Mouse (Mus musculus) megakaryocyte, embryonic 14.5 days (primary cell): ENCODE results near the gene Foxn3. TPM values are rescaled to one million over a fixed set of nuclear protein-coding genes. Genes with fewer than 3 reads are reported as not detected.
A peak's percentile ranks its signal among the peaks of the same experiment; 100 is the strongest.

Experiments used
- H3K27me3 ChIP-seq: replicated peaks from 2 replicates; pipeline ENCODE3; 2012; ENCODE audit warnings: inconsistent platforms
- H3K36me3 ChIP-seq: replicated peaks from 2 replicates; pipeline ENCODE3; 2012; ENCODE audit warnings: low read length, inconsistent platforms, mixed read lengths
- H3K4me1 ChIP-seq: 2 replicates; pipeline ENCODE4 v1.6.1; 2012; ENCODE audit warnings: inconsistent platforms
- H3K4me3 ChIP-seq: replicated peaks from 2 replicates; pipeline ENCODE3; 2012; ENCODE audit warnings: moderate library complexity, mild to moderate bottlenecking, inconsistent platforms
- H3K9me3 ChIP-seq: 2 replicates; pipeline ENCODE4 v1.6.1; 2012; ENCODE audit warnings: inconsistent platforms
- FLI1 ChIP-seq: IDR thresholded peaks from 2 replicates; pipeline ENCODE4 v1.6.1; 2012; ENCODE audit warnings: low read length, inconsistent platforms, mixed read lengths
- GATA1 ChIP-seq: IDR thresholded peaks from 3 replicates; pipeline ENCODE4 v1.6.1; 2012; ENCODE audit warnings: mixed read lengths, low read length, inconsistent platforms, borderline replicate concordance
- polyA plus RNA-seq: library from polyadenylated mRNA; stranded (reverse); fragments of >175 nt; gene quantifications from 2 replicates; pipeline ENCODE4 v1.2.3, GENCODE M21; 2012; ENCODE audit warnings: low replicate concordance; ENCODE audit not compliant: insufficient read depth

The Foxn3 gene
- polyA plus RNA-seq, 1 experiment, result 20.5 TPM

DNA sequence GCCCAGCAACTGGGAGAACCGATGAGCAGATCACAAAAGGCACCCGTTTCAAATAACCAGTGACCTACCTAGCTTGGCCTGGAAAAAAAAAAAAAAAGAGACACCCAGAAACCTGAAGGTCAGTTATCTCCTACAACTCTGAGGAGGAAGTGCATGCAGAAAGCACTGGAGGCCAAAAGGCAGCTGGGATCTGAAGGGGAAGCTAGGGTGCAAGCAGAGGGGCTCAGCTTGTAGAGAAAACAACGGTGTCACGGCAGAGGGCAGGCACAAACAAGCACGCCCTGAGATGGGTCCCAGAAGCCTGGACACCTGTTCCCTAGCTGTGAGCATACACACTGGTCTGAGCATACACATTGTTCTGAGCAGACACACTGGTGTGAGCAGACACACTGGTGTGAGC is 253.4 kb downstream of the Foxn3 start:
- H3K4me1 ChIP-seq, result peaks cover 45% of the 10 kb centered on the region
- TF ChIP-seq FLI1, result no peak
- TF ChIP-seq GATA1, result no peak
- H3K27me3 ChIP-seq, result no peaks in the 10 kb centered on the region
- no peaks in the 10 kb centered on the region for H3K9me3 ChIP-seq
- H3K36me3 ChIP-seq, result peaks cover 4% of the 10 kb centered on the region
- H3K4me3 ChIP-seq, result peak overlapping the region; percentile 26

DNA sequence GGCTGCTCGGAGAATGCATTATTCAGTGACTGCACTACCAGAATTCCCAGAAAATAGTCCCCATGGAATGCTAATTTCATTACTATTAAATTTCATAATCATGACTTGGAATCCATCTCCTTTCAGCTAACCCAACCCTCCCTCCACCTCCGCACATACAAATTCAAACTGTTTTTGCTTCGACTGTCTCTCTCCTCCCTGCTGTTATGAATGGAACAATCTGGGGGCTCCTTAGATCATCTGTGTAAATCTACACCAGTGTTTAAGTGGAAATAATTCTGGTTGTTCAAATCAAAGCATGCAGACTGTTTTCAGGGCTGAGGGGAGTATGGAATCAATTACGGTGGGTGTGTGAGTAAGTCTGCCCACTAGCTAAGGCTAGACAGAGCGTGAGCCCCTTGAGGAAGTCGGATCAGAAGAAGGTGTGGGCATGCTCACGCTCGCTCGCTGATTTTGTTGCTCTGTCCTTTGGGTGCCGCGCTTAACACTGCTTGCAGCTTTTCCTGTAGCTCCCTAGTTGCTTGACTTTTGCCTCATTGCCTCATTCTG is 254.8 kb downstream of the Foxn3 start:
- Histone ChIP-seq H3K9me3 (no peaks in the 10 kb centered on the region), H3K27me3 (no peaks in the 10 kb centered on the region), H3K4me3 (no peak overlapping the region), H3K4me1 (peaks cover 37% of the 10 kb centered on the region), H3K36me3 (peaks cover 4% of the 10 kb centered on the region)
- no peak for TF ChIP-seq GATA1
- TF ChIP-seq FLI1, result no peak

DNA sequence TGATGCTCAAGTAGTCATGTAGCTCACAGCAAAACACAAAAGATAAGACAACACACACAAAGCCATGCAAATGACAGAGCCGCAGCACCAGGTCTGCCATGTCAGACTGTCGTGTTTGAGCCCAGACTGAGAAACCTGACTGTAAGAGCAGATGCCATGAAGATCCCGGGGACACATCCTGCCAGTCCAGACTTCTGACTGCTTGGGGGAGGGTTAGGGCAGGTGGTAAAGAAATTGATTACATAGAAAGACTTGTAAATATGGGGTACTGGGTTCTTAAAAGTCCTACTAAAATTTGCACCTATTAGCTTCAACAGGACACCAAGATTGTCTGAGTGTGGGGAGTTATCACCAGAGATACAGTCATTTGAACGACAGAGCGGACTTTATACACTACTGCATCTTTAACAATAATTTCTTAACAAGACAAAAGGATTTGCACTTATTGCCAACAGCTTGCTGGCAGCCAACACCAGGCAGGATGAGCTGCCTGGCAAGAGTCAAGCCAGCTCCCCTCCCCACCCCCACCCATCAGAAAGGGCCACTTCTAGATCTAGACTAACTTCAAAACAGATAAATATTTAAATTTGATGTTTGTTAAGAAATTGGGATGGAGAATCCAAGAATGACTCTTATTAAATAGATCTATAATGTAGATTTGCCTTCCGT is 256.7 kb downstream of the Foxn3 start:
- H3K4me1 ChIP-seq, result peaks cover 30% of the 10 kb centered on the region

DNA sequence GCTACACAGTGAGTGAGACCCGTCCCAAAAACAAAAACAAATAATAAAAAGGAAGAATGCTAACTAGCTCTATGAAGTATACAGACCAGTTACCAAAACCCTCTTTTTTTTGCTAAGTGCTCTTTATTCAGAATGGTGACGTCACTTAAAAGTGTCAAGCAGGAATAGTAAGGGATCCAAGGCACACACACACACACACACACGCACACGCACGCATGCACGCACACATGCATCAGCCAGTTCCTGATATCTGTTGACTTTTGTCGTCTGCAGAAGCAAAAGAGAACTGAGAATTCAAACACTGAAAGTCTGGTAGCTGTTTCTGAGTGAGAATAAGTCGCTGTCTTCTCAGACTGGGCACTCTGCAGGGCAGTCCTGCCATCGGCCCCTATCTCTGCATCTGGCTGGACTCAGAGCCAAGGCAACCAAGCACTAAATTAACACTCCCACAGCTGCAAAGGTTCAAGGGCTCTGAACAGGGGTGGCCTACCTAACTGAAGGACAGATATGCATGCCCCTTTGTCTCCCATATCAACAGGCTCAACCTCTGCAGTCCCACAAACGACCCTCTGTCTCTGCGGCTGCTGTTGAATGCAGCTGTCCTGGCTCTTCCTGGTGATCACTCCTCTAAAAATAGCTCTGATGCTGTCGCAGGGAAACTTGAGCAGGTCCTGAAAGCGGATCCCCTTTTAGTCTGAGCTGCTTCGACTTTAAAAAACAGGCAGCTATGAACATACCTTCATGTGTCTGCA is 257.4 kb downstream of the Foxn3 start:
- peaks cover 25% of the 10 kb centered on the region for H3K4me1 ChIP-seq
- no peaks in the 10 kb centered on the region for H3K27me3 ChIP-seq
- TF ChIP-seq GATA1 (no peak), FLI1 (no peak)
- H3K9me3 ChIP-seq, result no peaks in the 10 kb centered on the region
- no peaks in the 10 kb centered on the region for H3K36me3 ChIP-seq
- no peak overlapping the region for H3K4me3 ChIP-seq

More for the DNA sequence above, 256.7 kb downstream of the Foxn3 start:
- H3K4me3 ChIP-seq, result no peak overlapping the region
- TF ChIP-seq GATA1, result no peak
- TF ChIP-seq FLI1, result no peak
- no peaks in the 10 kb centered on the region for H3K36me3 ChIP-seq
- H3K9me3 ChIP-seq, result no peaks in the 10 kb centered on the region
- no peaks in the 10 kb centered on the region for H3K27me3 ChIP-seq

DNA sequence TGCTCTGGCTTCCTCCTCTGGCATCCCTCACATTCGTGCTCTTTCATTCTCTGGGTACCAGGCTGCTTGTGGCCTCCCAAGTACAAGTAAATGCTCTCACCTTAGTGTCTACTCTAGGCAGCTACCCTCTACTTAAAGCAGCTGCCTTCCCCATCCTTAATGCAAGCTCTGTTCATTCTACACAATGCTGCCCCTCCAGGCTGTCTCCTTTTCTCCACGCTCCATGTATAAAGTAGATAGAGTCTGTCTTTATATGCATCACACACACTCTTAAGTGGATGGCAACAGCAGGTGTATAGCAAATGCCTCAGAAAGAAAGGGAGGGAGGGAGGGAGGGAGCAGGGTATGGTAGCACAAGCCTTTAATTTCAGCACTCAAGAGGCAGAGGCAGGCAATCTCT is 258.1 kb downstream of the Foxn3 start:
- TF ChIP-seq GATA1 (no peak), FLI1 (no peak)
- Histone ChIP-seq H3K36me3 (no peaks in the 10 kb centered on the region), H3K4me1 (peaks cover 25% of the 10 kb centered on the region), H3K27me3 (no peaks in the 10 kb centered on the region), H3K4me3 (no peak overlapping the region), H3K9me3 (no peaks in the 10 kb centered on the region)

DNA sequence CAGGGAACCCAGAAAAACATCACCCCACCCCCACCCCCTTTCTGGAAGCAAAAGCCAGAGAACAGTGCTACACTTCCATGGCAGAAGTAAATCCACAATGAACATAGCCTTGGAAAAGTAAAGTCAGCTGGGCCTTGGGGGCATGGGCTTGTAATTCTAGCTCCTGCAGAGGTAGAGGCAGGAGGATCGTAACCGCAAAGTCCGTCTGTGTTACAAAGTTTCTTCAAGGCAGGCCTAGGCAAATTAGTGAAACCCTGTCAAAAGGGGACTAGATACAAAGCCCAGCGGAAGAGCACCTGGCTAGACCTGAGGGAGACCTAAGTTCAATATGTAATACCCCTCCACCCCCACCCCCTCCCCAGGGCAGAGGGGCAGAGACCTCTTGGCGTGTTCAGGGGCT is 259.3 kb downstream of the Foxn3 start:
- H3K36me3 ChIP-seq, result no peaks in the 10 kb centered on the region
- peaks cover 20% of the 10 kb centered on the region for H3K4me1 ChIP-seq
- H3K4me3 ChIP-seq, result no peak overlapping the region
- no peaks in the 10 kb centered on the region for H3K27me3 ChIP-seq
- no peaks in the 10 kb centered on the region for H3K9me3 ChIP-seq
- TF ChIP-seq FLI1 (no peak), GATA1 (no peak)

DNA sequence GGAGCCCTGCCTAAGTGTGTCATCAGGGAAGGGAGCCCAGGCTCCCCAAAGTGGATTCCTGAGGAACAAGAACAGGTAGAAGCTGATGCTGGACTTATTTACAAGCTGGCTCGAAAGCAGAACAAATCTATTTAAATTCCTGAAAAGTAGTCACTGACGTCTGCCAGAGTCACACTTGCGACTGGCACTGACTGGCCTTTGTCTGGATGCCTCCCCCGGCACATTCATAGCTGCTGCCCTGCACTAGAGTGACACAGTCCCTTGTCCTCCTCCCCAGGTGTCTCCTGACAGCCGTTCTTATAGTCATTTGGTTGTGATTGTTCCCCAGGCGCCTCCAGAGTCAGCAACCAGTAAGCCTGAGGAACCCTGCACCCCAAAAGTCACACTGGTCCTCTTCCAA is 259.8 kb downstream of the Foxn3 start:
- Histone ChIP-seq H3K36me3 (no peaks in the 10 kb centered on the region), H3K4me1 (peaks cover 23% of the 10 kb centered on the region), H3K9me3 (no peaks in the 10 kb centered on the region), H3K27me3 (peaks cover 3% of the 10 kb centered on the region), H3K4me3 (no peak overlapping the region)
- TF ChIP-seq GATA1 (no peak), FLI1 (no peak)

DNA sequence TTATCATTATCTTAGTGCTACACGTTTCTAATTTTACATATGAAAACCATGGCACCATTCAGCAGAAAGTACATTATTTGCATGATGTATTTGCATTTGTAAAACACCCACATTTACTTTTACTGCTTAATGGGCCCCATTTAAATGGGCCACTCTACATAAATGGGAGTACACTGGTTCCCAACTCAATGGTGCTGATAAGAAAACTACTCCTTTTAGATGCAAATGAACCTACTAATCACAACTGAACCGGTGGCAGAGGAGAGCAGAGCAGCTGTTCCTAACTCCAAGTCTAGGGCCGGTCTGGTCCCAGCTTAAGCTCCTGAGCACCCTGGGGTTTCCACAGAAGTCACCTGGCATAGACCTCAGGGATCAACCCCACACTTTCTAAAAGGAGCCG is 263.5 kb downstream of the Foxn3 start:
- Histone ChIP-seq H3K4me1 (peaks cover 13% of the 10 kb centered on the region; the same call in 1 of the 2 replicates), H3K27me3 (peaks cover 4% of the 10 kb centered on the region), H3K4me3 (no peak overlapping the region), H3K9me3 (no peaks in the 10 kb centered on the region), H3K36me3 (no peaks in the 10 kb centered on the region)
- TF ChIP-seq FLI1, result no peak
- no peak for TF ChIP-seq GATA1

DNA sequence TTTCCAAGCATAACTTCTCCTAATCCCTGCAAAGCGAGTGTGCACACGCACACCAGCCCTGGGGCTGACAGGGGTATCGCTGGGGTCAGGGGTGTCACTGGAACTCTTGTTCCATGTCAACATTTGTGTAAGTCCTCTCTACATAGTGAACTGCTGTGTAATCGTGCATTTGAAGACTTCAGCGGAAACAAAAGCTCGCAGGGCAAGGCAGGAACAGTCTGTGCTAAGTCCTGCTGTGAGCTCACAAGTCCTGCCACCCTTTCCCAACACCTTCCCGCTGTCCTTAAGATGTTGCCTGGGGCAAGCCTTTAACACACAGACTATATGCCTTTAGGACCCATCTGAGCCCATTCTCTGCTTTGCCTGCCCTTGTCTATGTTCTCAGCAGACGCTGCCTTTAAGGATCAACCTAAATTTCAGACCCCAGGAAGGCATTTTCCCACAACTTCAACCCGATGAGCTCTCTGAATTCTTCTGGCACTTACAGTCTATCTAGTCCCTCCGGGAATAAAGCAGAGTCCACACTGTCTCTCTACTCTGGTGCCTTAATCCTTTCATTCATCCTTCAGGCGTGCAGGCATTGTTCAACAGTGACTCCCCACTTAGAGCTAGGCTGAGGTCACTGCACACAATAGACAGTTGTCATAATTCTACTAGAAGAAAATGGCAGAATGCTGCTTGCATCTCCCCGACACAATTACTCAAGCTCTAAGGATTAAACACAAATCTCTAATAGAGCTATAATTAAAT is 264.4 kb downstream of the Foxn3 start:
- no peak for TF ChIP-seq GATA1
- TF ChIP-seq FLI1, result no peak
- peaks cover 16% of the 10 kb centered on the region for H3K4me1 ChIP-seq

More for the DNA sequence above, 264.4 kb downstream of the Foxn3 start:
- Histone ChIP-seq H3K36me3 (no peaks in the 10 kb centered on the region), H3K4me3 (no peak overlapping the region), H3K27me3 (peaks cover 6% of the 10 kb centered on the region), H3K9me3 (no peaks in the 10 kb centered on the region)
